20 mouse cellular contexts compared by ENCODE assay signal in genomic region chr8:117536862-117537261, GRCm38 (mm10). TPM values are rescaled to one million over a fixed set of nuclear protein-coding genes. Genes with fewer than 3 reads are reported as not detected.
A peak's percentile ranks its signal among the peaks of the same experiment; 100 is the strongest.
DNase-seq lines count a peak whose midpoint lies in the region; ATAC-seq and TF ChIP-seq lines count a peak whose summit lies in the region.
"Had no signal": no experiment of that assay in that cellular context is flagged by ENCODE, and none has a peak within 500 bp of the region (broad histone marks: within the 10 kb centered on the region; RNA-seq: fewer than 3 reads in every experiment).

No protein-coding gene starts in this region.

- H3K79me2 ChIP-seq in macrophage (ENCODE audit: inconsistent target) = peaks cover 100% of the 10 kb centered on the region

- H3K27me3 ChIP-seq in kidney, embryonic 15.5 days = no peaks in the 10 kb centered on the region
- H3K27me3 ChIP-seq: forebrain, embryonic 12.5 days; hindbrain, embryonic 15.5 days; liver, embryonic 15.5 days; midbrain, embryonic 15.5 days had no signal

- no peak for TF ChIP-seq POLR2A in bone marrow, adult 2 months (IDR thresholded peaks at IDR 0.05; ENCODE audit: borderline replicate concordance, control insufficient read depth, low read depth, low read length)

- H3K27ac ChIP-seq in kidney, embryonic 15.5 days = peak overlapping the region; percentile 54
- H3K27ac ChIP-seq in bone marrow, adult 2 months (ENCODE audit: control insufficient read depth, insufficient read depth, low read depth, low read length, poor library complexity) = peak overlapping the region; percentile 53
- H3K27ac ChIP-seq in macrophage = 0 out of 2 replicates have a peak overlapping the region, but pooled peaks have one; percentile 40
- H3K27ac ChIP-seq: forebrain, embryonic 12.5 days; hindbrain, embryonic 15.5 days; midbrain, embryonic 15.5 days had no signal

- peaks cover 15% of the 10 kb centered on the region for H3K4me1 ChIP-seq in kidney, embryonic 15.5 days
- H3K4me1 ChIP-seq in bone marrow, adult 2 months (ENCODE audit: control insufficient read depth, insufficient read depth, low read length) = peaks cover 20% of the 10 kb centered on the region
- H3K4me1 ChIP-seq: forebrain, embryonic 12.5 days; hindbrain, embryonic 15.5 days; midbrain, embryonic 15.5 days had no signal

- TF ChIP-seq CTCF in bone marrow, adult 2 months (IDR thresholded peaks at IDR 0.05; ENCODE audit: control insufficient read depth, insufficient read depth, low read length) = no peak

- peak; percentile 66; the same call in 1 of the 2 replicates for ATAC-seq in kidney, embryonic 15.5 days (replicated peaks; ENCODE audit: low FRiP score)
- ATAC-seq: intestine, embryonic 16.5 days; midbrain, embryonic 15.5 days had no signal

- H3K4me3 ChIP-seq in kidney, embryonic 15.5 days (replicated peaks) = no peak overlapping the region
- H3K4me3 ChIP-seq in bone marrow, adult 2 months (replicated peaks; ENCODE audit: control insufficient read depth, low read depth, low read length) = no peak overlapping the region
- no peak overlapping the region for H3K4me3 ChIP-seq in macrophage (ENCODE audit: inconsistent target)
- H3K4me3 ChIP-seq: forebrain, embryonic 12.5 days; hindbrain, embryonic 15.5 days; limb, embryonic 10.5 days; liver, embryonic 15.5 days; midbrain, embryonic 15.5 days had no signal

- H3K36me3 ChIP-seq in kidney, embryonic 15.5 days = no peaks in the 10 kb centered on the region
- H3K36me3 ChIP-seq in macrophage (ENCODE audit: inconsistent target) = no peaks in the 10 kb centered on the region
- H3K36me3 ChIP-seq: forebrain, embryonic 12.5 days; hindbrain, embryonic 15.5 days; limb, embryonic 10.5 days; liver, embryonic 15.5 days; midbrain, embryonic 15.5 days had no signal

- WGBS in kidney, embryonic 15.5 days = 51% methylated on average over 6 of the region's 6 CpGs
- WGBS in bone marrow, adult 2 months = 11% methylated on average over 6 of the region's 6 CpGs
- WGBS in macrophage (ENCODE audit: missing documents) = 16% methylated on average over 5 of the region's 6 CpGs

- no peak for DNase-seq in kidney, postnatal 4 days
- peak; percentile 85 for DNase-seq in 416B (ENCODE audit: low read depth)
- no peak for DNase-seq in embryo, embryonic 9.5 days (ENCODE audit: extremely low spot score)
- DNase-seq in ovary, postnatal 10 days (ENCODE audit: low spot score) = no peak
- DNase-seq in urinary bladder, postnatal 10 days (ENCODE audit: low spot score) = no peak
- DNase-seq: cerebellum, adult 11 months; cerebellum, postnatal 14 days; gastrocnemius, postnatal 25 days; heart, postnatal 14 days; lung, postnatal 14 days had no signal

- H3K9me3 ChIP-seq in kidney, embryonic 15.5 days (replicated peaks) = no peaks in the 10 kb centered on the region
- H3K9me3 ChIP-seq: hindbrain, embryonic 15.5 days; limb, embryonic 10.5 days; liver, embryonic 15.5 days; midbrain, embryonic 15.5 days had no signal

- no peak overlapping the region for H3K4me2 ChIP-seq in kidney, embryonic 15.5 days
- H3K4me2 ChIP-seq: forebrain, embryonic 12.5 days; heart, embryonic 11.5 days; hindbrain, embryonic 15.5 days; liver, embryonic 15.5 days; midbrain, embryonic 15.5 days had no signal

- H3K9ac ChIP-seq in kidney, embryonic 15.5 days = no peak overlapping the region
- H3K9ac ChIP-seq: forebrain, embryonic 12.5 days; hindbrain, embryonic 15.5 days; liver, embryonic 15.5 days; midbrain, embryonic 15.5 days had no signal

RNA-seq across cellular contexts. Expression of gene Plcg2, which starts 38.8 kb away (rescaled TPM):
- 5.1 and 6.0 TPM in 2 replicates for polyA plus RNA-seq in kidney, embryonic 15.5 days (2015; fragmentation: Nextera tagmentation; extraction: Ambion mirVana)
- 14.7 and 36.8 TPM in 2 replicates for polyA plus RNA-seq in bone marrow, adult 2 months (2011; ENCODE audit: insufficient read depth, insufficient read length, low replicate concordance, missing spikeins)
- 100 to 1,000 TPM in 16 of 26 experiments, 10 to 100 TPM in 10; 36.1 to 132 (median 108) TPM for total RNA-seq in macrophage (2018; cell fraction: chromatin; rRNA removed)
- 10 to 100 TPM; 61.8 to 93.0 (median 74.5) TPM for total RNA-seq in macrophage (2018; cell fraction: cytosol; rRNA removed)
- 100 to 1,000 TPM in 2 of 26 experiments, 10 to 100 TPM in 24; 48.9 to 105 (median 82.0) TPM for total RNA-seq in macrophage (2018; cell fraction: nucleus; rRNA removed)
- polyA plus RNA-seq in macrophage (2018) = 60.7 to 76.4 TPM (median 68.0 TPM) in 3 replicates
